Mouse (Mus musculus): ENCODE results near the gene Hpd. TPM values are rescaled to one million over a fixed set of nuclear protein-coding genes. Genes with fewer than 3 reads are reported as not detected.

The Hpd gene
- polyA plus RNA-seq (2014; fragmentation: Illumina TruSeq; extraction: RNeasy Lipid Tissue Mini Kit (QIAGEN cat#74804); ENCODE audit: low replicate concordance), result 1.7 TPM

DNA sequence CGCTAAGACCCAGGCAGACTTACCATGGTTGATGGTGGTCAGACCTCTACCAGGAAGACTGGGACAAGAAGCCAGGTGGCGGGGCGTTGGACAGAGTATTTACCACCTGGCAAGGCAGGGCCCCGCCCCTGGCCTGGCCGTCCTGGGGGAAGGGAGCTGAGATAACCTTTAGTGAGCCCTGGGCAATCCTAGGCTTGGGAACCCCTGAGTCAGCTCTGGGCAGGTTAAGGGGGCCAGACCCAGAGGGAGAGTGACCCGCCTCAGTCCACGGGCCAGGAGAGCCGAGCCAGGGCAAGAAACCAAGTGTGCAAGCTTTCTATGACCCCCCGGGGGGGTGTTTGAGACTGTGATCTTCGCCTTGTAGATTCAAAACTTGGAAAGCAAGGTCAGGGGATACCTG lies at the start of gene Hpd:
Gene Hpd (minus strand): TSS at position 77 of the 400 bp plus-strand sequence.

DNA sequence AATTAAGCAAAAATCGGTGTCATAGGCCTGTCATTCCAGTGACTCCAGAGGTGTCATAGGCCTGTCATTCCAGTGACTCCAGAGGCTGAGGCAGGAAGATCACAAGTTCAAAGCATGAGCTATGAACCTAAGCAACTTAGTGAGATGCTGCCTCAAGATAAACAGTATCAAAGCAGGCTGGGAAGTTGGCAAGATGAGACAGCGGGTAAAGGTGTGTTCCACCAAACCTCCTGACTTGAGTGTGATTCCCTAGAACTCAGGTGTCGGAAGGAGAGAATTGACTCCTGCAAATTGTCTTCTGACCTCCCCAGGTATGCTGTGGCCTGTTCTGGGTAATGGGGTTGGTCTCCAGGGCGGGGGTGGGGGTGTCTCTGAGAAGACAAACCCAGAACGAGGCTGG lies 13.2 kb downstream of the Hpd start, which contains the start of gene Psmd9:
Gene Psmd9 (plus strand): TSS at position 130 of the 400 bp plus-strand sequence.

DNA sequence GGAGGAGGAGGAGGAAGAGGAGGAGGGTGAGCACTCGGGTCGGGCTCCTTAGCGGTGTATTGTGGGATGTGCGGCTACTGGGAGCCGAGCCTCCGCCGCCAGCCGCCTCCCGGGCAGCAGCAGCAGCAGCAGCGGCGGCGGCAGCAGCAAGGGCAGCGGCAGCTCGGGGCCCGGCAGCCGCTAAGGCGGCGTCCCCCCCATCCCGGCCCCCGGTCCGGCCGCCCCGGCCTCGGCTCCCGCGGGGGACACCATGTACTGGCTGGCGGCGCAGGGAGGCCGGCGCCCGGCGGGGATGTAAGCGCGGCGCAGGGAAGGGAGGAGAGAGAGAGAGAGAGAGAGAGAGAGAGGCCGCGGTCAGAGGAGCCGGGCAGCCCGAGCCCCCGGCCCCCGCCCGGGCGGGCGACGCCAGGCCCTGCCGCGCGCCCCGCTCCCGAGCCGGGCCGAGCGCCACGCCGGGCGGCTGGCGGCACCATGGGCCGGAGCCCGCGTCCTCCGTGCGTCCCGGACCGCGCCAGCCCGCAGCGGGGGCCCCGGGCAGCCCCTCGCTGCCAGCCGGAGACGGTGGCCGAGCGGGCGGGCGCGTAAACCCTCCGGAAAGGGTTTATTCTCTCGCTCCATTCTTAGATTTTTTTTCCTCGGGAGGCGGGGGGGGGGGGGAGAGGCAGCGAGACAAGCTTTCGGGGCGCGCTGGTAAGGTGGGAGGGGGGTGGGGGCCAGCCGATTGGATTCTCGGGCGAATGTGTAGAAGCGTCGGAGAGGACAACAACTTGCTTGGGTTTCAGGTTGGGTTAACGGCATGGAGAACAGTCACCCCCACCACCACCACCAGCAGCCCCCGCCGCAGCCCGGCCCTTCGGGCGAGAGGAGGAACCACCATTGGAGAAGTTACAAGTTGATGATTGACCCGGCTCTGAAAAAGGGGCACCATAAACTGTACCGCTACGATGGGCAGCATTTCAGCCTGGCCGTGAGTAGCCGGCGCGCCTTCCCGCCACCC lies 40.1 kb downstream of the Hpd start, which contains the start of gene Setd1b:
Gene Setd1b (plus strand): TSS at position 33 of the 997 bp plus-strand sequence.

DNA sequence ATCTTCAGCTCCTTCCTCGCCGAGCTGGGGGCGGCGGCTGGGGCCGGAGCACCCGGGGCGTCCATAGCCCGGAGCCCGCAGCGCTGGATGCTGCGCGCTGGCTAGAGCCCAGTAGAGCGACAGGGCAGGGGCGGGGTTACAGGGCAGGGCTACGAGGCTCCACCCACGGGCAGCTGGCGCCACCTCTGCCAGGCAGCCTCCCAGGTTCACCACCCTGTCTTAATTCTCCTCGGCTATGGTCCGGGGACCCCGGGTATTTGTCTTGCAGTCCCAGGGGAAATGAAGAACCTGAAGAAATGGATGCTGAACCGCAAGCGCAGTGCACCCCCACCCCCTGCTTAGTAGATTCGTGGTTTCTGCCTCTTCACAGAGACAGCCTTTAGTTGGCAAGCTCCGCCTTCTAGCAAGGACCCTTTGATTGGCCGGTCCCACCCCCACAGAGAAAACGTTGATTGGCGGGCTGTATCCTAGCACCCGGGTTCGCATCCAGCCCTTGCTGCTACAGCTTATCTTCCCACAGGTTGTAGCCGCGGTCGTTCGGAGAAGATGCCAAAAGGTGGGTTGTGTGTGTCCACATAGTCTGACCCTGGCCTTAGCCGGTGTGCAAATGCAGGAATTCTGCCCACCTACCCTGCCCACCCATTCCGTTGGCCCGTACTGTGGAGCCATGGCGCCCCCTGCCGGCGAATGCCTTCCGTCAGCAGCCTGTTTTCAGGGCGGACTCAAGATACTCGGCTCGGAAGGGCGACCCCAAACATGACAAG lies 50.0 kb downstream of the Hpd start, which contains the start of gene Rhof:
Gene Rhof (minus strand): TSS at position 385 of the 764 bp plus-strand sequence.

Other genes with a start within 250 kb of the Hpd start
- 14.6 TPM for gene Kdm2b, start 192.9 kb downstream of the Hpd start, polyA plus RNA-seq (2014; fragmentation: Illumina TruSeq; extraction: RNeasy Lipid Tissue Mini Kit (QIAGEN cat#74804); ENCODE audit: low replicate concordance)
- 2.3 TPM for gene Orai1, start 167.7 kb downstream of the Hpd start, polyA plus RNA-seq (2014; fragmentation: Illumina TruSeq; extraction: RNeasy Lipid Tissue Mini Kit (QIAGEN cat#74804); ENCODE audit: low replicate concordance)
- not detected for gene Morn3, start 135.7 kb downstream of the Hpd start, polyA plus RNA-seq (2014; fragmentation: Illumina TruSeq; extraction: RNeasy Lipid Tissue Mini Kit (QIAGEN cat#74804); ENCODE audit: low replicate concordance)
- gene Tmem120b, start 114.3 kb downstream of the Hpd start, polyA plus RNA-seq (2014; fragmentation: Illumina TruSeq; extraction: RNeasy Lipid Tissue Mini Kit (QIAGEN cat#74804); ENCODE audit: low replicate concordance), result not detected
- 0.26 TPM for gene Rhof, start 50.0 kb downstream of the Hpd start, polyA plus RNA-seq (2014; fragmentation: Illumina TruSeq; extraction: RNeasy Lipid Tissue Mini Kit (QIAGEN cat#74804); ENCODE audit: low replicate concordance)
- 4.3 TPM for gene Setd1b, start 40.5 kb downstream of the Hpd start, polyA plus RNA-seq (2014; fragmentation: Illumina TruSeq; extraction: RNeasy Lipid Tissue Mini Kit (QIAGEN cat#74804); ENCODE audit: low replicate concordance)
- gene Psmd9, start 13.3 kb downstream of the Hpd start, polyA plus RNA-seq (2014; fragmentation: Illumina TruSeq; extraction: RNeasy Lipid Tissue Mini Kit (QIAGEN cat#74804); ENCODE audit: low replicate concordance), result 3.3 TPM
- gene Wdr66, start 69.4 kb upstream of the Hpd start, polyA plus RNA-seq (2014; fragmentation: Illumina TruSeq; extraction: RNeasy Lipid Tissue Mini Kit (QIAGEN cat#74804); ENCODE audit: low replicate concordance), result not detected
- 2.0 TPM for gene Bcl7a, start 161.1 kb upstream of the Hpd start, polyA plus RNA-seq (2014; fragmentation: Illumina TruSeq; extraction: RNeasy Lipid Tissue Mini Kit (QIAGEN cat#74804); ENCODE audit: low replicate concordance)
- 10.8 TPM for gene Mlxip, start 212.1 kb upstream of the Hpd start, polyA plus RNA-seq (2014; fragmentation: Illumina TruSeq; extraction: RNeasy Lipid Tissue Mini Kit (QIAGEN cat#74804); ENCODE audit: low replicate concordance)